Mouse (Mus musculus) liver (tissue): ENCODE measurements around the gene B4galt5.

Experiments
- DNase-seq: peaks from one replicate; pipeline ENCODE4 v3.0.0-alpha.2; 2020; ENCODE audit warnings: mixed read lengths

Gene B4galt5

GRCm38 (mm10) chr2:167274713-167275465 lies 74.1 kb downstream of the B4galt5 start:
- DNase-seq = peak; percentile 2

GRCm38 (mm10) chr2:167273206-167273740 lies 75.7 kb downstream of the B4galt5 start:
- DNase-seq = no peak

- no peak for DNase-seq
Observed at GRCm38 (mm10) chr2:167272706-167273105, 76.3 kb downstream of the B4galt5 start.

GRCm38 (mm10) chr2:167271121-167271521 lies 77.9 kb downstream of the B4galt5 start:
- DNase-seq = no peak

- DNase-seq = no peak
Observed at GRCm38 (mm10) chr2:167270496-167270895, 78.5 kb downstream of the B4galt5 start.

GRCm38 (mm10) chr2:167268721-167269120 lies 80.3 kb downstream of the B4galt5 start:
- no peak for DNase-seq

GRCm38 (mm10) chr2:167268411-167268690 lies 80.6 kb downstream of the B4galt5 start:
- DNase-seq = no peak

GRCm38 (mm10) chr2:167267531-167268410 lies 81.2 kb downstream of the B4galt5 start:
- DNase-seq = no peak

GRCm38 (mm10) chr2:167266231-167266630 lies 82.8 kb downstream of the B4galt5 start:
- no peak for DNase-seq

GRCm38 (mm10) chr2:167265806-167266205 lies 83.2 kb downstream of the B4galt5 start:
- DNase-seq = no peak

GRCm38 (mm10) chr2:167265021-167265420 lies 84.0 kb downstream of the B4galt5 start:
- DNase-seq = no peak

GRCm38 (mm10) chr2:167263931-167264330 lies 85.1 kb downstream of the B4galt5 start:
- DNase-seq = no peak

GRCm38 (mm10) chr2:167263040-167263810 lies 85.8 kb downstream of the B4galt5 start:
- no peak for DNase-seq

GRCm38 (mm10) chr2:167262433-167262832 lies 86.5 kb downstream of the B4galt5 start:
- DNase-seq = no peak

- DNase-seq = no peak
Observed at GRCm38 (mm10) chr2:167261106-167261505, 87.9 kb downstream of the B4galt5 start.

- DNase-seq = no peak
Observed at GRCm38 (mm10) chr2:167257790-167258189, 91.2 kb downstream of the B4galt5 start.

GRCm38 (mm10) chr2:167254808-167255207 lies 94.2 kb downstream of the B4galt5 start:
- DNase-seq = no peak

GRCm38 (mm10) chr2:167254185-167254584 lies 94.8 kb downstream of the B4galt5 start:
- DNase-seq = no peak

GRCm38 (mm10) chr2:167253476-167253875 lies 95.5 kb downstream of the B4galt5 start:
- DNase-seq = no peak

- DNase-seq = no peak
Observed at GRCm38 (mm10) chr2:167252057-167252687, 96.8 kb downstream of the B4galt5 start.

- DNase-seq = no peak
Observed at GRCm38 (mm10) chr2:167250736-167251337, 98.1 kb downstream of the B4galt5 start.
